Mouse (Mus musculus) E14TG2a.4 (cell line): ENCODE data around the gene Ripk4.

Experiments
- CTCF ChIP-seq: conservative IDR thresholded peaks from 2 replicates; pipeline ENCODE4 v1.5.1; 2014; ENCODE audit warnings: low read length
- POU5F1 ChIP-seq: IDR thresholded peaks from 2 replicates; pipeline ENCODE4 v1.6.1; 2014; ENCODE audit warnings: low read length, borderline replicate concordance

GRCm38 (mm10) chr16:97763990-97764340 lies 378 bp upstream of the Ripk4 start:
- no peak for TF ChIP-seq CTCF
- no peak for TF ChIP-seq POU5F1
